Mouse (Mus musculus) lung, postnatal 14 days (tissue): ENCODE measurements around the gene Sh3gl3.

ENCODE experiments used
- DNase-seq: peaks from one replicate; pipeline ENCODE4 v3.0.0; 2021

The Sh3gl3 gene

GRCm38 (mm10) chr7:82173540-82173939, at the start of gene Sh3gl3:
Gene Sh3gl3 (plus strand): TSS chr7:82173840.
- DNase-seq: no peak

- no peak for DNase-seq
Measured at GRCm38 (mm10) chr7:82138196-82138595, 35.4 kb upstream of the Sh3gl3 start.

- no peak for DNase-seq
Measured at GRCm38 (mm10) chr7:82147151-82147550, 26.5 kb upstream of the Sh3gl3 start.

- no peak for DNase-seq
Measured at GRCm38 (mm10) chr7:82164681-82165080, 9.0 kb upstream of the Sh3gl3 start.

- peak; percentile 75 for DNase-seq
Measured at GRCm38 (mm10) chr7:82174571-82175326, 1.1 kb downstream of the Sh3gl3 start.

- DNase-seq: no peak
Measured at GRCm38 (mm10) chr7:82175327-82175721, 1.7 kb downstream of the Sh3gl3 start.

GRCm38 (mm10) chr7:82176192-82176591, 2.6 kb downstream of the Sh3gl3 start:
- DNase-seq: no peak

- no peak for DNase-seq
Measured at GRCm38 (mm10) chr7:82177336-82177735, 3.7 kb downstream of the Sh3gl3 start.

- no peak for DNase-seq
Measured at GRCm38 (mm10) chr7:82180919-82181318, 7.3 kb downstream of the Sh3gl3 start.

GRCm38 (mm10) chr7:82182781-82183180, 9.1 kb downstream of the Sh3gl3 start:
- no peak for DNase-seq

- DNase-seq: no peak
Measured at GRCm38 (mm10) chr7:82191604-82192003, 18.0 kb downstream of the Sh3gl3 start.

- DNase-seq: no peak
Measured at GRCm38 (mm10) chr7:82192512-82192911, 18.9 kb downstream of the Sh3gl3 start.

- DNase-seq: no peak
Measured at GRCm38 (mm10) chr7:82203111-82203510, 29.5 kb downstream of the Sh3gl3 start.

GRCm38 (mm10) chr7:82204014-82204784, 30.6 kb downstream of the Sh3gl3 start:
- DNase-seq: peak; percentile 8

GRCm38 (mm10) chr7:82204975-82205374, 31.3 kb downstream of the Sh3gl3 start:
- no peak for DNase-seq

GRCm38 (mm10) chr7:82206787-82207186, 33.1 kb downstream of the Sh3gl3 start:
- no peak for DNase-seq

- no peak for DNase-seq
Measured at GRCm38 (mm10) chr7:82221380-82221933, 47.8 kb downstream of the Sh3gl3 start.

GRCm38 (mm10) chr7:82223906-82224846, 50.5 kb downstream of the Sh3gl3 start:
- no peak for DNase-seq

- no peak for DNase-seq
Measured at GRCm38 (mm10) chr7:82233201-82233600, 59.6 kb downstream of the Sh3gl3 start.

GRCm38 (mm10) chr7:82234010-82234897, 60.6 kb downstream of the Sh3gl3 start:
- no peak for DNase-seq

GRCm38 (mm10) chr7:82234898-82235290, 61.3 kb downstream of the Sh3gl3 start:
- DNase-seq: no peak

GRCm38 (mm10) chr7:82235486-82235885, 61.8 kb downstream of the Sh3gl3 start:
- DNase-seq: no peak
